Mouse (Mus musculus) mouse embryonic stem cell (cell line): ENCODE measurements at regions not wholly inside any gene's neighbourhood (a gene's known extent, or its start where the extent isn't known, plus 50 kb on each side); places are given as distances from the start of the nearest gene placed in this dataset.

Experiments
- in situ Hi-C, 2 experiments: fragments of 300-500 bp; cut with MboI; formaldehyde crosslinking; loops; 1 replicate in 1 of 2; 3 replicates in 1 of 2; pipeline ENCODE4 v1.14.3; 2019 to 2020; ENCODE audit warnings: low sequenced_read_pairs in 2 of 2, low pct_unique_long_range_greater_than_20kb in 1 of 2, mixed read lengths in 1 of 2; ENCODE audit not compliant: unreplicated experiment in 1 of 2

DNA sequence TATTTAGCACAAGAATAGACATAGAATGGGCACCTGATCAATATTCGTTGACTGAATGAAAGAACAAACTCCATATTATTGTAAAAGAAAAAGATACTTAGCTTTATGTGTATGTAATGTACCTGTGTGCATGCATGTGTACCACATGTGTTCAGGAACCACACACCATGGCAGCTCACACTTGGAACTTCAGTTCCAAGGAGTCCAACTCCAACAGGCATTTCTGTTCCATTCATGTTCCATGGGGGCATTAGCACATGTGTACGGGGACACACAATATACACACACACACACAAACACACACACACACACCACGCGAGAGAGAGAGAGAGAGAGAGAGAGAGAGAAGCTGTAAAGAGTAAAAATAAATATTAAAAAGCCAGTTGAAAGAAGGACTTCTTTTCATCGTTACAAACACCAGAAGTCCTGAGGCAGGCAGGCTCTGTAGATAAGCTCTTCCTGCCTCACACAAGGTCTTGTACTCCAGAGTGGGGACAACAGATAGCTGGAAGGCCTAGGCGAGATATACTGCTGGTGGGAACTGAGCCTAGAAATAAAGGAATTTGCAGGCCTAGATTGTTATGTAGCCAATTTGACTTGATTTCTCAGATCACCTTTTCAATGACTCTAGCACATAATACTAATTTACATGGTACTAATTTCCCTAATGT lies 141.6 kb upstream of the Marcks start:
- in situ Hi-C loops, result no loop called here

DNA sequence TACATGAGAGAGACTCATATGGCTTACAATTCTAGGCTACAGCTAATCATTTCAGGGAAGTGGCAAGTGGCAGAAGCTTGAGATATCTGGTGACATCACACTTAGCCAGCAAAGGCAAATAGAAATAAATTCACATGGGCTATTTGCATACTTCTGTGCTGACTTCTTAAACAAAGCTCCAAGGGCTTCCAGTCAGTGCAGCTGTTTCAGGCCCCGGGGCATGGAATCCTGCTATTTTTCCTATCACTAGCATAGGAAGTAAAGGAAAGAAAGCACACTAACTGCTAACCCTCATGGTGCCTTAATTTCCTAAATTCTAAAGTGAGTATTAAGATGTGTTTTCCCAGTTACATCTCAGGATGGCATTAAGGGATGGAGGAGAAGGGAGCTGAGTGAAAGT lies 140.6 kb upstream of the Marcks start:
- in situ Hi-C loops, result no loop called here

DNA sequence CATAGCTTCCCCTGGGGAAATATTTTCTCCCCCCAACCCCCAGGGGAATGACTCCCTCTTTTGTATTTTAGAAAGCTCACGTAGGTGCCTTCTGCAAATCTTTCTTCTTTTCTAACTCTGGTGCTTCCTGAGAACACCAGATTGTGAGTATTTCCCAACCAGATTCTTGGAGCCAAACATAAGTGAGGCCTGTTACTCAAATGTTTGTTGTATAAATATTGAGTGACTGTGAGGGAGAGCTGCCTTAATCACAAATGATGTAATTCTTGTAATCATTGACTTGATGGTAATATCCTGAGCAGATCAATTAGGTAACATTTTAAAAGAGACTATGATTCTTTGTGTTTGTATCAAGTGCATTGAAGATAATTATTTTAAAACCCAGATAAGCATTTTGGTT lies 137.1 kb upstream of the Marcks start:
- in situ Hi-C loops, result no loop called here

DNA sequence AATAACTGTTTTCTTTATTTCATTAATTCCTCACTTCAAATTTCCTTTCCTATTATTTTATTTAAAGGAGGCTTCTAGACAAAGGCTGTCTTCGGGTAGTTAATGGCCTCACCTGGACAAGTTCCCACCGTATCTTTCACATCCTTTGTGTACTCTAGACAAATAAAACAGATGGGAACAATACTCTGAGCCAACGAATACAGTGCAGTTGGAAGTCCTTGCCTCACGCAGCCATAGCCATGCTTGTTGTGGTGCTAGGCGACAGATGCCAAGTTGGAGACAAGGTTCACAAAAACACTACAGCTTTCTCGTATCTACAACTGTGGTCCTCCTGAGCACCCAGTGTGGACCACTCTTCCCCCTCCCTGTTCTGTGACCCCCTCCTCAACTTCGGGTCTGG lies 136.6 kb upstream of the Marcks start:
- in situ Hi-C loops, result no loop called here

DNA sequence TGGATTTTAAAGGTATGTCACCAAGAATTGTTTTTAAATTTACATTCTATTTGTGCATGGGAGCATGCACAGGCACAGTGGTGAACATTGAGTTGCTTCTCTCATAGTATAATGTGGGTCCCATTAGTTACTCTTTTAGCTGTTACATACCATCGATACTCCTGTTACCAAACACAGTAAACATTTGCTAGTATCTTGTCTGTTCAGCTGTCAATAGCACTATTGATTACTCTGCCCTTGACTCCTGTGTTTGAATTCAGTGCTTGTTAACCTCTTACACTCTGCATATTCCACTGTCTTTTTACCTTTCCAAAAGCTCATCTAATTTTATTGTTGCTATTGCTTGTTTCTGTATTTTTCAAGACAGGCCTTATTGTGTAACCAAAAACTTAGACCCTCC lies 133.2 kb upstream of the Marcks start:
- in situ Hi-C loops, result no loop called here

DNA sequence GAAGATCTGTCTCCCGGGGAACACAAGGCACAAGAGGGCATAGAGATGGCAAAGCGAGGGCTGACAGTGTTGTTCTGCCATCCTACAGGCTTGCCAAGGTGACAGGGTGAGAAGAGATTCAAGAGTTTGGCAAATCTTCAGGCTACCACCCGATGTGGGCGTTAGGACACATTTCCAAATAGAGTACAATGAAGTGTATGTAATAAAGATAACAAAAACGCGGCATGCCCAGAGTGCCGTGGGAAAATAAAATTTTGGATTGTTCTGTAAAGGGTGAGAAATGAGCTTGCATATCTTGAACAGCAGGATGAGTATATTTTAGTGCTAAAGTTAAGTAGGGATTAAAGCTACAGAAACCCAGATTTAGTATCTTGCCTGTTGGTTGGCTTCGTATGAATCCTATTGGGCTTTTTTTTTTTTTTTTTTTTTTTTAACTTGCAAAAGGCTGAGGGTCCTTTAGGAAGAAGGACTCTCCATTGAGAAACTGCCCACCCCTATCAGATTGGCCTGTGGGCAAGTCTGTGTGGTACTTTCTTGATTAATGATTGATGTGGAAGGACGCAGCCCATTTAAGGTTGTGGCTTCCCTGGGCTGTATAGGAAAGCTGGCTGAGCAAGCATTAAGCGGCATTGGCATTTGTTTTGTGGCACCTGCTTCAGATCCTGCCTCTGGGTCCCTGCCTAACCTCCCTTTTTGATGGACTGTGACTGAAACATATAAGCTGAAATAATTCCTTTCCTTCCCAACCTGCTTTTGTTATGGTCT lies 131.7 kb upstream of the Marcks start:
- in situ Hi-C loops, result no loop called here

DNA sequence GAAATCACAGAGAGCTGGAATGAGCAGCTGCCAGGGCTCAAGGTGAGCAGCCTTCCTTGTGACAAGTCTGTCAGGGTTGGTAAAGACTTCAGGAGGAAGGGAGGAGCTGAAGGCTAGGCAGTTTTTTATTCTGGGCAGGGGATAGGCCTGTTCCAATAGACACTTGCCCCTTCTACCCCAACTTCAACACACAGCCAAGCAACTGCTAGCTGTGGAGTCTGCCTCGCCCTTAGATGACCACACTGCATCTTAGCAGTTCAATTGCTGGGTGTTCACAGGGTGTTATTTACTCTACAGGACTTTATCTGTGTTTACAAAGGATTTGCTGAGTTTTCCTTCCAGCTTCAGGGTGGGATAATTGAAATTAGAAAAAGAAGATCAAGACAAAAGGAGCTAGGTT lies 128.2 kb upstream of the Marcks start:
- in situ Hi-C loops, result no loop called here

DNA sequence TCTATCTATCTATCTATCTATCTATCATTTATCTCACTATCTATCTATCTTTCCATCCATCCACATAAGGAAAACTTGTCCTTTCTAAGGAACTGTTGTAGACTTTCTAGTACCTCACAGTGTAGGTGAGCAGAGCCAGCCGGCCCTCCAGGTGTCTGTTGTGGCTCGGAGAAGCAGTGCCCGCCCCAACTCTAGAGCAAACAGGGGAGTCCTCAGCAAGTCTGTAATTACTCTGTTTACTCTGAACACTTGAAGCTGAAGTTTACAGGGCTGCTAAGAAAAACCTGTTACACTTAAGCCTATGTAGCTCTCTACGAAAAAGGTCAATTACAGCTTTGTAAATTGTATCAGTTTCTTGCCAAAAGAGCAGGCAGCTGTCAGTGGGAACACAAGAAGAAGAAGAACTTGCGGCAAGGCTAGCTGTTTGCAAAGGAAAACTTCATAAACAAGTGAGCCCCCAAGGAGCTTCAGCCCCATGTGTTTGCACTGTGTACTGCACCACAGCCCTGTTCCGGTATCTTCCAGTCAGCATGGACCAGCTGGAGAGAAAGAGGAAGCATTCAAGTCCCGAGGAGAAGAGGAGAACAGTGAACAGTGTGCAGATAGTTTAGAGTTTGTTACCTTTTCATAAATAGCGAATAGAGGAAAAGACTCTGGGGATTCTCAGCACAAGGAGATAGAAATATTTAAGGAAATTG lies 122.2 kb upstream of the Marcks start:
- in situ Hi-C loops, result no loop called here

DNA sequence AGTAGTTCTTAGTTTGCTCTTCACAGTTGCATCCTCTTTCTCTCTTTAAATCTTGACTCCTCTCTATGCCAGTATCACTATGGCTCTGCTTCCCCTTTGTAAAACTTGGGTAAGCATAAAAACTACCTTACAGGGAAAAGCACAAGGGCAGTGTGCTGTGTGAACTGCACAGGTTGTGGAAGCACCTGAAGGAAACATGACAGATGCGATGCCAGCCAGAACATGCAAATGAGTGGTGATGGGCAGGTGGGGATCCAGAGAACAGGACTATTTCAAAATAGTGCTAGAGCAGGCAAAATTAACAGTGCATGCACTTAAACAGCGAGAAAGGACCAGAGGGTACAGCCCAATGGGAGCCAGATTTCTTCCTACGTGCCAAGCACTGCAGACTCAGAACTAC lies 120.5 kb upstream of the Marcks start:
- in situ Hi-C loops, result no loop called here

DNA sequence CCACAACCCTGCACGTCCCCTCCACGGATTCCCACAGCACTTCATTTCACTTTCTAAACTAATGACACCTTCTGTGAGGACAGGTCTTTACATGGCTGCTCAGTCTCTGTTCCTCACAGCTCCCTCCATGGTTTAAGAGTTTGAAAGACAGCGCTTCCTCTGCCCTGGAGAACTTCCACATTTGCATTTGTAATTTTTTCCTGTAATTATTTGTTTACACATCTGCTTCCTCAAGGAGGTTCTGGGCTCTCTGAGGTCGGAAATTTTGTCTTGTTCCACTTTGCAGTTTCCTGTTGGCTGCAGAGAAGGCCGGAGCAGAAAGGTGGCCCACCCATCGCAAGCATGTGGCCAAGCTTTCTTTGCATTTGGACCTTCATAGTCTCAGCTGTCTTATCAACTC lies 118.8 kb upstream of the Marcks start:
- in situ Hi-C loops, result no loop called here

DNA sequence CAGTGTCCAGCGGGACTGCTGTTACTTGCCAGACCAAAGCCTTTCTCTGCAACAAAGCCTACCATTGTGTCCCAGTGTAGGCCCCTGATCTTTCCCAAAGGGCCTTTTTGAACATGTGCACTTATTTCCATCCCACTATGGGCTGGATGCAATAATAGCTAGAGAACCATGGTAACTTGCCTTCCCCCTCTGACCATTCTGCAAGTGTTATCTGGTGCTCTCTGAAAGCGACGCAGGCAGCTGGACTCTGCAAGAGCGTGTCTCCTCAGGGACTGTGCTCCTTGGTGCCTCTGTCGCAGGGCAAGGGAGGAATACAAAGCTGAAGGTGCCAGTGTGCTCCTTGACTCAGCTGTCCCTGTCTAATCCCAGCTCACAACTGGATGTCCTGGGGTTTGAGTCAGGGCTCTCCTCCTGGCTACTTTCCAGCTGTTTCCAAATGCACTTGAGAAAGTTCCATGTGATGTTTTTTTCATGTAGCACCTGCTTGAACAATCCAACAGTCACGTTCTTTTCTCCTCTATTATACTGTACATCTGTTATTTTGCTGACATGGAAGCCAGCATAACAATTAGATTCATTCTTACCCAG lies 112.3 kb upstream of the Marcks start:
- in situ Hi-C loops, result no loop called here

DNA sequence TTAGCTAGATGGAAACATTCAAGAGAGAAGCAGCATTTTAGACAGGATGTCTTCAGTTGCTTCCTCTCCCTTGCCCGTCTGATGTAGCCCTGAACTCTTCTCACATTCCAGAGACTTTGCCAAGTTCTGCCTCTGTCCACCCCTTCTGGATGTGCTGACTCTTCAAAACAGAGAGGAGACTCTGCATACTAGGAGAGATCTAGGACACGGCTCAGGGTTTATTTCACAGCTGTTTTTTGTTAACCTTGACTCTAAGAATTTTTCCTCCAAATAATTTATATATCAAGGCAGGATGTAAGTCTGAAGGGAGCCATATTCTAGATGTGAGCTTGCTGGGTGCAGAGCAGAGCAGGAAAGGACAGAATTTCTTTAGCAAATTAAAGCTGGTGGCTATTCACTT lies 111.4 kb upstream of the Marcks start:
- in situ Hi-C loops, result no loop called here

DNA sequence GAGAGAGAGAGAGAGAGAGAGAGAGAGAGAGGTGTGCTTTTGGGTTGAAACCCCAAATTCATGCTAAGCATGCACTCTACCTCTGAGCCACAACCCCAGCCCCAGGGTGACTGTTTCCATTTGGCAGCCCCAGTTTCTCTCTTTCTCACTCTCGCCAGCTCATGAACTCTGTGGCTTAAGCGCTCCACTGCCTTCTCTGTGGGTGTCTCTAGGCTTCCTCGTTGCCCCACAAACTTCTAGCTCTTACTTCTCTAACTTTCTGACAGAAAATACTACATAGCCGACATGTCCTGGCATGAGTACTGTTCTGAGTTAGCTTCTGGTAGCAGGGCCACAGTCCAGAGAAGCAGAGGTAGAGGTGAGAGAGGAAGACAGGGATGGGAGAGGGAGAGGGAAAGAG lies 110.8 kb upstream of the Marcks start:
- in situ Hi-C loops, result no loop called here

DNA sequence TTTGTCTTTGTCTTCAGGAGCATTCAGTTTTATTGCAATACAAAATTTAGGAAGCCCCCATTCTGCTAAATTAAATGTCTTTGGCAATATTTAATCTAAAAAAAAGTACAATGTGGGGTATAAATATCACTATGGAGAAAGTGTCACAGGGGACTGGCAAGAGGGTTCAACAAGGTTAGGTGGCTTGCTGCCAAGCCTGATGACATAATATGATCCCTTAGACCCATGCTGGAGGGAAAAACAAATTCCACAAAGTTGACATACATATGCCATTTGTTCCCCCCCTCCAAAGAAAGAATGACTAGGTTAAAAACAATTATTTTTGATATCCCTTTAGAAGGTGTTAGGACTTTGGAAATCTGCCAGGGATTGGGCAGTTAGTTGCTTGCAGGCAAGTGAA lies 108.4 kb upstream of the Marcks start:
- in situ Hi-C loops, result no loop called here

DNA sequence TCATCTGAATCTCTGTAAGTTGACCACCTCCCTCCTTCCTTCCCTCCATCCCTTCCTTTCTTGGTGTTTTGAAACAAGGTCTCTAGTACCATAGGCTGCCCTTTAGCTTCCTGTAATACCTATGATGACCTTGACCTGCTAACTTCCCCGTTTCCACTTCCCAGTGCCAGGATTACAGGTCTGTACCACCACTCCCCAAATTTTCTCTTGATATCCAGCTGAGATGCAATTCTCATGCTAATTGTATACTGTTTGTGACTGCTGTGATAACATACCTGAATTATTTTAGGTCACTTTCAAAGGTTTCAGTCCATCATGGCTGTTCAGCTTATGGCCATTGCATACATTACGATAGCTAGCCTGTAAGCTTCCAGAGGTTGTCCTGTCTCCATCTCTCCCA lies 104.4 kb upstream of the Marcks start:
- in situ Hi-C loops, result no loop called here

DNA sequence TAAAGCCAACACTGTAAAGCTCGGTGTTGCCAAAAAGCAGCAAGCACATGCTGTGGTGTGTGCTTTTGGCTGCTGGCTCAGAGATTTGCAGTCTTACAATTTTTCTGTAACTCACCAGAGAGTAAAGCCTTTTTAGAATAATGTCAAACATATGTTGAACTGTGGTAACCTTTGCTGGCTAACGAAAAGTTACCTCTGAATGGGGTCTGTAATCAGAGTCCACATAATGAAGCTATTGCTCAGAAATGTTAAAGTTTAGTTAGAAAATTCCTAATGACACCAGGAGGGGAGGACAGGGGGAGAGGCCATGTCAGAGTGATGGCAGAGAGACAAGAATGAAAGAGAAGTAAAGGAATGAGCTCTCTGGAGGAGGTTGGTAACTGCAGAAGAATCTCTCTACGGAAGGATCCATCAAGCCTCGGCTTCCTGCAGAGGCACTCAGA lies 103.1 kb upstream of the Marcks start:
- in situ Hi-C loops, result no loop called here

DNA sequence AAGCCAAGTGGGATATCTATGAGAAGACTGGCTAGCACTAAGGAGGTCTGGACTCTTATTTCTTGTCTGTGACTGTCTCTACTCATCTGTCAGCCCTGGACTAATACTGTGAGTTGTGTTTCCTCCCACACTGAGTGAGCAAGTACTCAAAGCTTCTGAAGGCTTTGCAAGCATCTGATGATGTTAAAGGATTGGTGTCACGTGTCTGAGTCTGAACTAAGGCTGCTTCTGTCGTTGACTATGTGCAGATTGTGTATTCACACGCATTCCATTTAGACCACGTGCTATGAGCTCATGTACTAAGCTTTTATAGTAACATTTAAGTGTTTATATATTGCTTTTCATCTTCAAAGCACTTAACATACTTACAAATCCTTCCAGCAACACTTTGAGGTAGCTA lies 101.9 kb upstream of the Marcks start:
- in situ Hi-C loops, result no loop called here

DNA sequence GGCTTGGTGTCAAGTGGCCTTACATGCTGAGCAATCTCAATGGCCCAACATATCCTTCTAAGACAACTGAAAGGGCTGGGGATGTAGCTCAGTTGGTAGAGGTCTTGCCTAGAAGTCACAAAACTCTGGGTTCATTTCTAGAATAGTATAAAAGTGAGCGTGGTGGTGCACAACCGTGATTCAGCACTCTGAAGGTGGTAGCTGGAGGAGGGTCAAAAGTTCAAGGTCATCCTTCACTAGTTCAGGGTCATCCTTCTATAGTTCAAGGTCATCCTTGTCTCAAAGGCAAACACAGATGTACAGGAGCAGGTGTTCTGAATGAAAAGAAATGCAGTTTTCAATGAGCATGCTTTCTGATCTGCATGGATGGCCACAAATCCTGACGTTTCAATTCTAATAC lies 101.5 kb upstream of the Marcks start:
- in situ Hi-C loops, result no loop called here

DNA sequence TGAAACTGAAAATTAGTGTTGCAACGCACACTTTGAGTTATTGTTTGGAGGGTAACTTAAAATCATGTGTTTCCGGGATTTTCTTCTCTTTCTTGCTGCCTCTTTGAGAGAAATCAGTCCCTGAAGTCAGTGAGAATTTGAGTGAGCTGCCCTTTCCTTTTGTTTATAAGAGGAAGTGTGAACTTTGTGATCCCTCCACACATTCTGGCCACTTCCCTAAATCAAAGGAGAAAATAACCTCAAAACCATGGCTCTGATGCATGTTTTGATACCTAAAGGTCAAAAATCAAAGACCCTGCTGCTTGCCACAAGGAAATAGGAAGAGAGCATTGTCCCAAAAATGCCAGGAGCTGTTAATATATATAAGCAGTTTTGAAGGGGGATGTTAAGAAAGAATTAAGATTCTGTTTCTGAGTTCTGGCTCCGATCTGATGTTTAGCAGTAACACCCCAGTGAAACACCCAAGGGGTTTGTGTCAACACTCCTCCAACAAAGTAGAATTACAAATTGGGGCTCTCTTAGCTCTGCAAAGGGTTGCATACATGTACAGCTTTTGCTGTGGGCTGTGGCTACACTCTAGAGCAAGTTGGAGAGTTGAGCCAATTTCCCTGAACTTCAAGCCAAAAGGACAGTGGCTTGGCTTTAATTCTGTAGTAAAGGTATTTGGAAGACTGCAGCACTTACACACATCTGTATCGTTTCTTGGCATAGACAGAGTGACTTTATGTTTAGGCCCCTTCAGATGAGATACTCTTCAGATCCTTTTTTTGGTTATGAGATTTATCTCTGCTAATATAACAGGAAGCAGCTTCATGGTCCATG lies 97.5 kb upstream of the Marcks start:
- in situ Hi-C loops, result no loop called here
